Mouse (Mus musculus): ENCODE measurements around the gene Tnfaip8l1.

GRCm38 (mm10) chr17:56163523-56164102 is 1.3 kb downstream of the Tnfaip8l1 start:
- TF ChIP-seq POLR2A (IDR thresholded peaks at IDR 0.05; ENCODE audit: borderline replicate concordance, control insufficient read depth, low read depth, low read length) (no peak), CTCF (IDR thresholded peaks at IDR 0.05; ENCODE audit: control insufficient read depth, insufficient read depth, low read length) (no peak)
